Mouse (Mus musculus) MEL (cell line): ENCODE results near the gene Arid4b. TPM values are rescaled to one million over a fixed set of nuclear protein-coding genes. Genes with fewer than 3 reads are reported as not detected.
A peak's percentile ranks its signal among the peaks of the same experiment; 100 is the strongest.

Experiments
- DNase-seq: peaks from one replicate; pipeline ENCODE4 v3.0.0; 2011; ENCODE audit warnings: low read depth, low spot score
- H3K27ac ChIP-seq: 2 replicates; pipeline ENCODE4 v1.5.1; 2012; ENCODE audit warnings: low read depth, mild to moderate bottlenecking, control low read depth, low read length, moderate library complexity; ENCODE audit not compliant: control insufficient read depth
- H3K27me3 ChIP-seq, 2 experiments: fragments of 150-350 bp in 1 of 2; sonication (generic) in 1 of 2; 2 replicates each; pipeline ENCODE4 v1.6.1; 2012; ENCODE audit warnings: low read length in 2 of 2, mild to moderate bottlenecking in 2 of 2, improper control_type of control experiment in 1 of 2, moderate library complexity in 1 of 2; ENCODE audit not compliant: insufficient read depth in 2 of 2, control insufficient read depth in 1 of 2
- H3K36me3 ChIP-seq, 2 experiments: 2 replicates each; pipeline ENCODE4 v1.6.1; 2012 to 2014; ENCODE audit warnings: low read length in 2 of 2, improper control_type of control experiment in 1 of 2, inconsistent platforms in 1 of 2, mild to moderate bottlenecking in 1 of 2; ENCODE audit not compliant: insufficient read depth in 2 of 2, control insufficient read depth in 1 of 2
- H3K4me1 ChIP-seq, 2 experiments: fragments of 150-350 bp in 1 of 2; sonication (generic) in 1 of 2; 2 replicates each; pipeline ENCODE4 v1.6.1; 2012; ENCODE audit warnings: low read length in 2 of 2, improper control_type of control experiment in 1 of 2, mild to moderate bottlenecking in 1 of 2; ENCODE audit not compliant: insufficient read depth in 2 of 2, control insufficient read depth in 1 of 2
- H3K4me3 ChIP-seq, 2 experiments: fragments of 150-350 bp in 1 of 2; sonication (generic) in 1 of 2; 2 replicates each; pipeline ENCODE4 v1.5.1; 2012; ENCODE audit warnings: low read depth in 2 of 2, low read length in 2 of 2, mild to moderate bottlenecking in 2 of 2, moderate library complexity in 2 of 2, control low read depth in 1 of 2, improper control_type of control experiment in 1 of 2; ENCODE audit not compliant: control insufficient read depth in 1 of 2, insufficient read depth in 1 of 2
- H3K79me2 ChIP-seq: 2 replicates; pipeline ENCODE4 v1.6.1; 2012; ENCODE audit warnings: mild to moderate bottlenecking, low read length, moderate library complexity; ENCODE audit not compliant: control insufficient read depth, poor library complexity, insufficient read depth
- H3K9ac ChIP-seq: 2 replicates; pipeline ENCODE4 v1.6.1; 2012; ENCODE audit warnings: low read depth, mild to moderate bottlenecking, control low read depth, low read length, moderate library complexity; ENCODE audit not compliant: control insufficient read depth, poor library complexity, severe bottlenecking
- H3K9me3 ChIP-seq: fragments of 150-350 bp; sonication (generic); replicated peaks from 2 replicates; pipeline ENCODE4 v1.6.1; 2012; ENCODE audit warnings: mild to moderate bottlenecking, low read length, improper control_type of control experiment, moderate library complexity; ENCODE audit not compliant: insufficient read depth
- BHLHE40 ChIP-seq: IDR thresholded peaks from 2 replicates; pipeline ENCODE4 v1.6.1; 2012; ENCODE audit warnings: low read depth, mild to moderate bottlenecking, inconsistent platforms, low read length, improper control_type of control experiment, borderline replicate concordance
- CHD1 ChIP-seq: IDR thresholded peaks from 2 replicates; pipeline ENCODE4 v1.6.1; 2012; ENCODE audit warnings: low read depth, mild to moderate bottlenecking, inconsistent platforms, low read length, improper control_type of control experiment
- CHD2 ChIP-seq: IDR thresholded peaks from 2 replicates; pipeline ENCODE4 v1.6.1; 2011; ENCODE audit warnings: low read length, improper control_type of control experiment
- CTCF ChIP-seq, 3 experiments: IDR thresholded peaks in 2 of 3; conservative IDR thresholded peaks in 1 of 3; 2 replicates each; pipeline ENCODE4 v1.5.1; 2011 to 2012; ENCODE audit warnings: low read length in 3 of 3, low read depth in 2 of 3, mild to moderate bottlenecking in 2 of 3, improper control_type of control experiment in 1 of 3, inconsistent platforms in 1 of 3, mixed read lengths in 1 of 3, moderate library complexity in 1 of 3; ENCODE audit not compliant: control insufficient read depth in 1 of 3, insufficient read depth in 1 of 3, poor library complexity in 1 of 3, severe bottlenecking in 1 of 3
- E2F4 ChIP-seq: IDR thresholded peaks from 2 replicates; pipeline ENCODE4 v1.6.1; 2011; ENCODE audit warnings: low read depth, low read length, improper control_type of control experiment, borderline replicate concordance
- ELF1 ChIP-seq: IDR thresholded peaks from 2 replicates; pipeline ENCODE4 v1.6.1; 2014; ENCODE audit warnings: low read depth, mild to moderate bottlenecking, inconsistent platforms, low read length, improper control_type of control experiment, moderate library complexity
- EP300 ChIP-seq, 2 experiments: IDR thresholded peaks; 2 replicates each; pipeline ENCODE4 v1.6.1; 2011; ENCODE audit warnings: improper control_type of control experiment in 2 of 2, low read length in 2 of 2, low read depth in 1 of 2, mild to moderate bottlenecking in 1 of 2
- ETS1 ChIP-seq: IDR thresholded peaks from 2 replicates; pipeline ENCODE4 v1.6.1; 2012; ENCODE audit warnings: low read depth, mild to moderate bottlenecking, inconsistent platforms, low read length, improper control_type of control experiment, moderate library complexity
- GABPA ChIP-seq: IDR thresholded peaks from 2 replicates; pipeline ENCODE4 v1.6.1; 2012; ENCODE audit warnings: low read depth, mild to moderate bottlenecking, inconsistent platforms, low read length, improper control_type of control experiment, moderate library complexity
- GATA1 ChIP-seq: IDR thresholded peaks from 2 replicates; pipeline ENCODE4 v1.6.1; 2011; ENCODE audit warnings: low read depth, low read length, improper control_type of control experiment
- HCFC1 ChIP-seq: IDR thresholded peaks from 2 replicates; pipeline ENCODE4 v1.6.1; 2012; ENCODE audit warnings: low read depth, mild to moderate bottlenecking, inconsistent platforms, low read length, improper control_type of control experiment, moderate library complexity
- JUND ChIP-seq: IDR thresholded peaks from 2 replicates; pipeline ENCODE4 v1.6.1; 2011; ENCODE audit warnings: low read depth, mild to moderate bottlenecking, improper control_type of control experiment, low read length
- KAT2A ChIP-seq: conservative IDR thresholded peaks from 2 replicates; pipeline ENCODE4 v1.6.1; 2012; ENCODE audit warnings: low read depth, low read length, improper control_type of control experiment, inconsistent platforms
- MAX ChIP-seq: IDR thresholded peaks from 2 replicates; pipeline ENCODE4 v1.6.1; 2011; ENCODE audit warnings: low read length, improper control_type of control experiment
- MAZ ChIP-seq: IDR thresholded peaks from 2 replicates; pipeline ENCODE4 v1.6.1; 2012; ENCODE audit warnings: low read depth, mild to moderate bottlenecking, inconsistent platforms, low read length, improper control_type of control experiment
- MEF2A ChIP-seq: IDR thresholded peaks from 2 replicates; pipeline ENCODE4 v1.6.1; 2014; ENCODE audit warnings: low read depth, mild to moderate bottlenecking, inconsistent platforms, low read length, improper control_type of control experiment; ENCODE audit not compliant: poor library complexity, insufficient replicate concordance, severe bottlenecking; ENCODE audit errors: extremely low read depth
- NRF1 ChIP-seq: IDR thresholded peaks from 2 replicates; pipeline ENCODE4 v1.6.1; 2014; ENCODE audit warnings: low read depth, mild to moderate bottlenecking, inconsistent platforms, low read length, improper control_type of control experiment, moderate library complexity; ENCODE audit not compliant: poor library complexity, insufficient read depth, severe bottlenecking
- POLR2A ChIP-seq, 2 experiments: IDR thresholded peaks; 2 replicates each; pipeline ENCODE4 v1.6.1; 2011 to 2012; ENCODE audit warnings: low read length in 2 of 2, mild to moderate bottlenecking in 2 of 2, control low read depth in 1 of 2, improper control_type of control experiment in 1 of 2, low read depth in 1 of 2, moderate library complexity in 1 of 2; ENCODE audit not compliant: control insufficient read depth in 1 of 2, insufficient read depth in 1 of 2, poor library complexity in 1 of 2
- POLR2AphosphoS2 ChIP-seq: IDR thresholded peaks from 2 replicates; pipeline ENCODE4 v1.6.1; 2011; ENCODE audit warnings: low read length, improper control_type of control experiment
- POLR2AphosphoS5 ChIP-seq: IDR thresholded peaks from 2 replicates; pipeline ENCODE4 v1.6.1; 2012; ENCODE audit warnings: low read depth, borderline replicate concordance, mild to moderate bottlenecking, inconsistent platforms, low read length, moderate library complexity, mixed read lengths
- RAD21 ChIP-seq: IDR thresholded peaks from 2 replicates; pipeline ENCODE4 v1.6.1; 2011; ENCODE audit warnings: mild to moderate bottlenecking, low read depth, low read length, improper control_type of control experiment
- SIN3A ChIP-seq: IDR thresholded peaks from 2 replicates; pipeline ENCODE4 v1.6.1; 2012; ENCODE audit warnings: low read length, improper control_type of control experiment, inconsistent platforms
- SMC3 ChIP-seq: IDR thresholded peaks from 2 replicates; pipeline ENCODE4 v1.6.1; 2011; ENCODE audit warnings: low read depth, low read length, improper control_type of control experiment
- TBP ChIP-seq: IDR thresholded peaks from 2 replicates; pipeline ENCODE4 v1.8.0; 2011; ENCODE audit warnings: low read depth, low read length, improper control_type of control experiment
- TCF12 ChIP-seq: IDR thresholded peaks from 2 replicates; pipeline ENCODE4 v1.6.1; 2014; ENCODE audit warnings: low read depth, mild to moderate bottlenecking, inconsistent platforms, low read length, improper control_type of control experiment, moderate library complexity
- UBTF ChIP-seq: IDR thresholded peaks from 2 replicates; pipeline ENCODE4 v1.6.1; 2012; ENCODE audit warnings: low read depth, mild to moderate bottlenecking, inconsistent platforms, low read length, improper control_type of control experiment, moderate library complexity, borderline replicate concordance; ENCODE audit not compliant: insufficient read depth
- USF1 ChIP-seq: IDR thresholded peaks from 2 replicates; pipeline ENCODE4 v1.6.1; 2014; ENCODE audit warnings: low read depth, mild to moderate bottlenecking, inconsistent platforms, low read length, improper control_type of control experiment, moderate library complexity
- ZKSCAN1 ChIP-seq: IDR thresholded peaks from 2 replicates; pipeline ENCODE4 v1.6.1; 2012; ENCODE audit warnings: low read depth, mild to moderate bottlenecking, inconsistent platforms, low read length, improper control_type of control experiment, moderate library complexity
- ZMIZ1 ChIP-seq: IDR thresholded peaks from 2 replicates; pipeline ENCODE4 v1.6.1; 2012; ENCODE audit warnings: low read depth, mild to moderate bottlenecking, inconsistent platforms, low read length, improper control_type of control experiment, moderate library complexity
- ZNF384 ChIP-seq: IDR thresholded peaks from 2 replicates; pipeline ENCODE4 v1.6.1; 2012; ENCODE audit warnings: low read depth, mild to moderate bottlenecking, inconsistent platforms, low read length, improper control_type of control experiment
- polyA plus RNA-seq, 2 experiments: library from polyadenylated mRNA; stranded (reverse) in 1 of 2; unstranded in 1 of 2; fragments of >175 nt in 1 of 2; fragments of >200 nt in 1 of 2; gene quantifications; 2 replicates each; pipeline versions ENCODE4 v1.2.1 to v1.2.4; 2012; ENCODE audit warnings: low replicate concordance in 2 of 2, low read depth in 1 of 2; ENCODE audit not compliant: insufficient read length in 2 of 2, insufficient read depth in 1 of 2, missing spikeins in 1 of 2
- total RNA-seq: library from RNA; depleted of rRNA; stranded (reverse); fragments of 300-350 nt; gene quantifications from 2 replicates; pipeline ENCODE4 v1.2.3, GENCODE M21; 2012

The Arid4b gene
- total and polyA plus RNA-seq, 3 experiments: 8.0 to 24.8 (median 13.0) TPM

GRCm38 (mm10) chr13:14131651-14132050 lies 68.6 kb downstream of the Arid4b start:
- Histone ChIP-seq H3K27ac (no peak overlapping the region), H3K27me3 (no peaks in the 10 kb centered on the region), H3K4me1 (peaks cover 3% of the 10 kb centered on the region in 2 experiments), H3K4me3 (no peak overlapping the region), H3K9ac (no peak overlapping the region), H3K9me3 (no peaks in the 10 kb centered on the region), H3K79me2 (no peaks in the 10 kb centered on the region), H3K36me3 (peaks cover 9 to 16% of the 10 kb centered on the region in 2 experiments)
- TF ChIP-seq BHLHE40 (no peak), MEF2A (no peak), GATA1 (no peak), ZMIZ1 (no peak), SMC3 (no peak), POLR2AphosphoS2 (no peak), E2F4 (no peak), CTCF (IDR thresholded peaks at IDR 0.05 in 2 of 3, conservative IDR thresholded peaks at IDR 0.05 in 1 of 3; ENCODE audit: control insufficient read depth in 1 of 3, insufficient read depth in 1 of 3, low read depth in 2 of 3, low read length in 3 of 3, poor library complexity in 1 of 3, severe bottlenecking in 1 of 3) (no peak), USF1 (no peak), UBTF (no peak), CHD1 (no peak), ELF1 (no peak), CHD2 (no peak), TCF12 (no peak), ZKSCAN1 (no peak)
- DNase-seq: no peak

DNA sequence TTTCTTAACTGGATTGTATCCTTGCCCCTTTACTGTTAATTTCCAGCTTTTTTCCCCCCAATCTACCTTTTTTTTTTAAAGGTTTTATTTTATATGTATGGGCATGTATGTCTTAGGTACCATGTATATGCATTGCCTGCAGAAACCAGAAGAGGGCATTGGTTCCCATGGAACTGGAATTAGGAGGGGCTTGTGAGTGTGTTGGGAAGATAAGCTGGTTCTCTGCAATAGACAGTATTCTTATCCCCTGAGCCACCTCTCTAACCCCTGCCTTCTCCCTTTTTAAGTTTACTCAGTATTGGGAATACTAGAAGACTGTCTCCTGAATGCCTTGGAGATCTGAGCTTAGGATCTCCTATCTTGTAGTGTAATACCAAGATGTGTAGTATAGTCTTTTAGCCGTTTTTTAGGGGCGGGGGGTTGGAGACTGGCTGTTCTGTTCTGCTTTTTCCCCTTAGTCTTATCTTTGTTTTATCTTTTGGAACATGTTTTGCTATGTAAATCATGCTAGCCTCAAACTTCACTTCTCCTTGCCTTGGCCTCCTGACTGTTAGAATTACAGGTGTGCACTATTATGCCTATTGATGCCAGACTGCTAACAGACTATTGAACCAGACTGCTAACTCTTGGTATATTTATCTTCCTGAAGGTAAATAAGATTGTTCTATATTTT lies 79.4 kb downstream of the Arid4b start:
- no peaks in the 10 kb centered on the region for H3K27me3 ChIP-seq
- no peak overlapping the region for H3K9ac ChIP-seq
- peaks cover 24 to 28% of the 10 kb centered on the region in 2 experiments for H3K36me3 ChIP-seq
- 0 out of 4 replicates have a peak overlapping the region, but pooled peaks of 1 of the 2 experiments have one; percentile 13 for H3K4me3 ChIP-seq
- H3K9me3 ChIP-seq: no peaks in the 10 kb centered on the region
- peak overlapping the region; percentile 47 for H3K27ac ChIP-seq
- H3K79me2 ChIP-seq: no peaks in the 10 kb centered on the region; the same call in 1 of the 2 replicates
- peaks cover 5 to 19% of the 10 kb centered on the region in 2 experiments; a peak in 3 of 4 replicates for H3K4me1 ChIP-seq
- peak; percentile 89 for DNase-seq
- peak; percentile 45 for TF ChIP-seq SMC3
- TF ChIP-seq SIN3A: no peak; the same call in 1 of the 2 replicates
- TF ChIP-seq POLR2AphosphoS5: no peak
- peak; percentile 63; the same call in 1 of the 2 replicates for TF ChIP-seq ZNF384
- TF ChIP-seq UBTF: no peak
- peak; percentile 46; the same call in 1 of the 2 replicates for TF ChIP-seq ETS1
- no peak for TF ChIP-seq GABPA
- peak; percentile 23 to 56 (median 38); a peak in 5 of 6 replicates for TF ChIP-seq CTCF (IDR thresholded peaks at IDR 0.05 in 2 of 3, conservative IDR thresholded peaks at IDR 0.05 in 1 of 3; ENCODE audit: control insufficient read depth in 1 of 3, insufficient read depth in 1 of 3, low read depth in 2 of 3, low read length in 3 of 3, poor library complexity in 1 of 3, severe bottlenecking in 1 of 3)
- no peak for TF ChIP-seq HCFC1
- TF ChIP-seq RAD21: peak; percentile 33
- no peak for TF ChIP-seq TBP
- no peak for TF ChIP-seq MAX
- TF ChIP-seq MAZ: no peak
- no peak for TF ChIP-seq JUND
- TF ChIP-seq E2F4: no peak
- no peak for TF ChIP-seq POLR2A (IDR thresholded peaks at IDR 0.05; ENCODE audit: control insufficient read depth in 1 of 2, insufficient read depth in 1 of 2, low read depth in 1 of 2, low read length in 2 of 2, poor library complexity in 1 of 2)
- peak; percentile 76 to 79; a peak in 3 of 4 replicates for TF ChIP-seq EP300 (IDR thresholded peaks at IDR 0.05; ENCODE audit: low read depth in 1 of 2, low read length in 2 of 2)
- no peak for TF ChIP-seq KAT2A
- TF ChIP-seq NRF1: no peak
- TF ChIP-seq ZMIZ1: no peak
